Mouse (Mus musculus): ENCODE measurements around the gene Gramd4.

GRCm38 (mm10) chr15:86102308-86102707, 44.8 kb downstream of the Gramd4 start:
- TF ChIP-seq TAL1 (IDR thresholded peaks at IDR 0.05; ENCODE audit: low read length) = no peak
- no peak for TF ChIP-seq GATA1 (IDR thresholded peaks at IDR 0.05; ENCODE audit: low read length)
